Mouse (Mus musculus) telencephalon, adult 2 months (tissue): ENCODE results near the gene Vmn2r68.

Experiments used
- DNase-seq: peaks from one replicate; pipeline ENCODE4 v3.0.0-alpha.2; 2011; ENCODE audit warnings: low read depth, low spot score

The Vmn2r68 gene

GRCm38 (mm10) chr7:85237683-85238082 is at the start of gene Vmn2r68:
Vmn2r68 (minus strand) TSS chr7:85237783.
- DNase-seq: no peak
